Mouse (Mus musculus) midbrain, embryonic 15.5 days (tissue): ENCODE measurements at regions not wholly inside any gene's neighbourhood (a gene's known extent, or its start where the extent isn't known, plus 50 kb on each side); places are given as distances from the start of the nearest gene placed in this dataset.

Experiments used
- ATAC-seq: fragments of 200-750 bp; cut with Nextera tagmentation; replicated peaks from 2 replicates; pipeline ENCODE4 v1.8.0; 2017; ENCODE audit warnings: moderate TSS enrichment
- H3K27ac ChIP-seq: fragments of 300-500 bp; sonication (generic); 2 replicates; pipeline ENCODE4 v1.5.1; 2015; ENCODE audit warnings: mild to moderate bottlenecking, inconsistent platforms
- H3K27me3 ChIP-seq: fragments of 300-500 bp; sonication (generic); replicated peaks from 2 replicates; pipeline ENCODE4 v1.6.1; 2015; ENCODE audit warnings: inconsistent platforms
- H3K36me3 ChIP-seq: fragments of 300-500 bp; sonication (generic); replicated peaks from 2 replicates; pipeline ENCODE4 v1.6.1; 2015; ENCODE audit warnings: inconsistent platforms
- H3K4me1 ChIP-seq: fragments of 300-500 bp; sonication (generic); 2 replicates; pipeline ENCODE4 v1.6.1; 2015; ENCODE audit warnings: inconsistent platforms
- H3K4me2 ChIP-seq: fragments of 300-500 bp; sonication (generic); 2 replicates; pipeline ENCODE4 v1.6.1; 2015; ENCODE audit warnings: inconsistent platforms, mild to moderate bottlenecking, moderate library complexity
- H3K4me3 ChIP-seq: fragments of 300-500 bp; sonication (generic); 2 replicates; pipeline ENCODE4 v1.5.1; 2015; ENCODE audit warnings: mild to moderate bottlenecking, inconsistent platforms
- H3K9ac ChIP-seq: fragments of 300-500 bp; sonication (generic); 2 replicates; pipeline ENCODE4 v1.6.1; 2015; ENCODE audit warnings: mild to moderate bottlenecking, inconsistent platforms
- H3K9me3 ChIP-seq: fragments of 300-500 bp; sonication (generic); 2 replicates; pipeline ENCODE4 v1.6.1; 2016; ENCODE audit warnings: inconsistent platforms
- WGBS: fragments of 180-500 bp; shearing (Covaris S2); methylation state at CpG from one replicate; pipeline ENCODE4 v1.1.7; 2015; ENCODE audit warnings: mixed read lengths; 5-methylcytosine and 5-hydroxymethylcytosine counted together

DNA sequence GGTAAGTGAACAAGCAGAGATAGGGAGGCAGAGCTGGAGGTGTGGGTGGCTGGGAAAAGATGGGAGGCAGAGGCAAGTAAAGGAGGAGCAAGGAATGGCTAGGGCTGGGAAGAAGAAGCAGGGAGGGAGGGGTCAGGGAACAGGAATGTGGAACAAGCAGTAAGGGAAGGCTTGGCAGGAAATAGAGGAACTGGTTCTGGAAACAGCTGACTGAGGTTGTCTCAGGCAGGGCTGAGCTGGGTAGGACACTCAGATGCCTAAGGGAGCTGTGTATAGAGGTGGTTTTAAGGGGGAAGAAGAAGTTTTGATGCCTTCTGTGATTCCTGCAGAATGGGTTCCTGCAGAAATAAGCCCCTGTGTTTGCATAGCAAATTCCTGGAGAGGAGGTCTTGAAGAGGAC is 92.7 kb downstream of the Nucb2 start:
- no peak for ATAC-seq

DNA sequence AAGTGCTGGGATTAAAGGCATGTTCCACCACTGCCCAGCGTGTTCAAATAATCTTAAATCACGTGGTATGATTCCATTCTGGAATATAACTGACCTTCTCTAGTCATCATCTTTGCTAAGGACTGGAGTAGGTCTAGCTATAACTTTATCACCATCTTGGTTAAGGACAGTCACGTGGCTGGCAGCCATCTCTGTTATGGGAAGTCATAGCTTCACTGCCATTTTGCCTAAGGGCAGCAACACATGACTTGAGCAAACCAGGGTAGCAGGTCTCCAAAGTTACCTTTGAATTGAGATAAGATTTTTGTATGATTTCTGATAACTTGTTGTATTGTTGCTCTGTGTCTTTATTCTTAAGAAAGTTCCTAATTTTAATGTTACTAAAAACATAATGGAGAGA is 96.2 kb downstream of the Nucb2 start:
- Histone ChIP-seq H3K4me1 (no peaks in the 10 kb centered on the region), H3K9me3 (no peaks in the 10 kb centered on the region), H3K4me3 (no peak overlapping the region), H3K4me2 (no peak overlapping the region), H3K36me3 (no peaks in the 10 kb centered on the region), H3K27me3 (no peaks in the 10 kb centered on the region), H3K27ac (no peak overlapping the region), H3K9ac (no peak overlapping the region)
- no peak for ATAC-seq
- 87% methylated on average over 3 of the region's 3 CpGs for WGBS

More for the DNA sequence above, 92.7 kb downstream of the Nucb2 start:
- no peaks in the 10 kb centered on the region for H3K9me3 ChIP-seq
- no peak overlapping the region for H3K9ac ChIP-seq
- no peak overlapping the region for H3K4me2 ChIP-seq
- no peak overlapping the region for H3K27ac ChIP-seq
- H3K27me3 ChIP-seq = no peaks in the 10 kb centered on the region
- H3K4me3 ChIP-seq = no peak overlapping the region
- H3K4me1 ChIP-seq = no peaks in the 10 kb centered on the region
- H3K36me3 ChIP-seq = no peaks in the 10 kb centered on the region

DNA sequence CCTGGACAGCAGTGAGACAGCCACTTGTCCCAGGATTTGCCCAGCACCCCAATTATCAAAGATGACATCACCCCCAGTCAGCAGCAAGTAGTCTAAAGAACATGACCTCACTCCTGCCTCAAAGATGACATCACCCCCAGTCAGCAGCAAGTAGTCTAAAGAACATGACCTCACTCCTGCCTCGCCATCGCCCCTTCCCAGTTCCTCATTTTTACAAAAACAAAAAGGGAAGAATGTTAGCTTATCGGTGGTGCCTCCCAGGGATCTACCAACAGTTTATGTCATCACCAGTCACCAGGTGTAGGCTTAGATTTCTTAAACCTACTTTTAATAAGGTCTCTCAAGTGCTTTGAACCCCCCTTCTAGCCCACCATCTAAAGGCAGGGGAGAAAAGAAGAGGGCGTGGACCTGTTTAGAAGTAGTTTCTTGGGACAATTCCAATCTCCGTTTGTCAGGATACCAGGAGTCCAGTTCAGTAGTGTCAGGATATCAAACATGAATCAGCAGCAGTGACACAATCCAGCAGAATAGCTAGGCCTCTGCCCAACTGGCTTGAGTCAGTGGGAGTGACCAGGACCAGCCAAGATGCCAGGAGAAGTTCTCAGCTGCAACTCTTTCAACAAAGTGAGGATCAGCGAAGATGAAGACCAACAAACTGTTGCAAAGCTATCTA is 99.1 kb downstream of the Nucb2 start:
- 84% methylated on average over 6 of the region's 6 CpGs for WGBS
- no peaks in the 10 kb centered on the region for H3K9me3 ChIP-seq
- peaks cover 8% of the 10 kb centered on the region for H3K4me1 ChIP-seq
- no peak overlapping the region for H3K4me3 ChIP-seq
- no peak overlapping the region for H3K9ac ChIP-seq
- no peaks in the 10 kb centered on the region for H3K27me3 ChIP-seq
- H3K27ac ChIP-seq = no peak overlapping the region
- ATAC-seq = no peak
- H3K36me3 ChIP-seq = no peaks in the 10 kb centered on the region
- no peak overlapping the region for H3K4me2 ChIP-seq

DNA sequence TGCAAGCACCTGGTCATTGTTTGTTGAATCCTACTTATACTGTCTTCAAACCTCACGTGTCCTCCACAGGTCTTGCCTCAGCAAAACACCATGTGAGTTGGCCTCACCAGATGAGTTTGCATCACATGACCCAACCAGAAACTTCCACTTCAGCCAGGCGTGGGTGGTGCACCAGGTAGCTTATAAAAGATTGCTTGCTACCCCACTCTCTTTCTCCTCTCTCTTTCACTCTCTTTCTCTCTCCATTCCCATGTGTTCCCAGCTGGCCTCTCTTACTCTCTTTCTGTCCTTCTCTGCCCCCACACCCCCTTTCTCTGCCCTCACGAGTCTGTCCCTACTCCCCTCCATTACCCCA is 99.6 kb downstream of the Nucb2 start:
- no peaks in the 10 kb centered on the region for H3K36me3 ChIP-seq
- 82% methylated on average over 3 of the region's 3 CpGs for WGBS
- H3K4me3 ChIP-seq = no peak overlapping the region
- no peak for ATAC-seq
- H3K27ac ChIP-seq = no peak overlapping the region
- H3K4me2 ChIP-seq = no peak overlapping the region
- no peaks in the 10 kb centered on the region for H3K27me3 ChIP-seq
- H3K4me1 ChIP-seq = peaks cover 8% of the 10 kb centered on the region
- no peaks in the 10 kb centered on the region for H3K9me3 ChIP-seq
- H3K9ac ChIP-seq = no peak overlapping the region

DNA sequence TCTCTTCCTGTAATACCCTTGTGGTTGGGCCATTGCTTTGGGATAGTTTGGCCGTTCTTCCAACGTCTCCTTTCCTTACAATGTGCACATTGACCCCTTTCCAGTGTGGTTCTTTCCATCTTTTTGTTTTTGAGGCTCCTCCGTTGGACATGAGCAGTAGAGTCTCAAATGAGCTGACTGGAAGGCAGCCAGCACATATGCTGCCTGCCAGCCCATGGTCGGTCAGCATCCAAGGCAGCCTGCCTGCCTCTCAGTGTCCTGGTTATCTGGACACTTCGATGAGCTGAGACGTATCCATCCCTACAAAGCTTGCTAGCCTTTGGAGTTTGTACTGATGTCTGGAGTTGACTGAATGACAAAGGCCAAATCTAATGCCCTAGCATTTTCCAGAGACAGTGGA is 102.1 kb downstream of the Nucb2 start:
- no peak overlapping the region for H3K4me2 ChIP-seq
- 80% methylated on average over 6 of the region's 6 CpGs for WGBS
- H3K27ac ChIP-seq = no peak overlapping the region
- H3K4me1 ChIP-seq = peaks cover 8% of the 10 kb centered on the region
- no peak for ATAC-seq
- H3K9me3 ChIP-seq = no peaks in the 10 kb centered on the region
- H3K9ac ChIP-seq = no peak overlapping the region
- no peak overlapping the region for H3K4me3 ChIP-seq
- H3K36me3 ChIP-seq = no peaks in the 10 kb centered on the region
- H3K27me3 ChIP-seq = no peaks in the 10 kb centered on the region

DNA sequence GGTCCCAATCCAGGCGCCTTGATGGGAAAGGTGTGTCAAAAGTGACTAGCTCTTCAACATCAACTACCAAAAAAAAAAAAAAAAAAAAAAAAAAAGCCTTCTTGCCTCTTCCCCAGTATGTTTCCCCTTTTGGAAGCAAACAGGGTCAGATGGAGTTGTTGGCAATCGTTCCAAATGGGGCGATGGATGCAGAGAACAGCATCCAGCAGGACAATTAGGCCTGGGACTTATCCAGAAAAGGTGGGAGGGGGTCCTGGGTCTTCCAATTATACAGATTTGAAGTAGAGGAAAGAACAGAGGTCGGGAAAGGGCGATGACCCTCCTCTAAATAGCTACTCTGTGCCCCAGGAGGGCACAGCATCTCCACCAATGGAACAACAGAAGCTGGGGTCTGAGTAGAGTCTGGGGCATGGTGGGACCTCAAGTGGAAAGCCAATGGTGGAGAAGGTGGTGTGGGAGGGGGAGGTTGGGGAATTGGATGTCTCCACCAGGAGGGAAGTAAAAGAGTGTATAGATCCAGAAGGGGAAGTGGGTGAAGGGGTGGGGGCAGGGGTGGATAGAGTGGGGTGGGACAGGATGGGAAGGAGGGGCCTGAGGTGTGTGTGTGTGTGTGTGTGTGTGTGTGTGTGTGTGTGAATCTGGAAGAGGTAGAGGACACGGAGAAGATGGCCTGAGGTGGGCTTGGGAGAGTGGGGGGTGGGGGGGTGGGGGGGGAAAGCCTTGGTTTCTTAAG is 102.7 kb downstream of the Nucb2 start:
- Histone ChIP-seq H3K36me3 (no peaks in the 10 kb centered on the region), H3K27ac (no peak overlapping the region), H3K4me3 (no peak overlapping the region), H3K4me1 (peaks cover 8% of the 10 kb centered on the region), H3K27me3 (no peaks in the 10 kb centered on the region), H3K9me3 (no peaks in the 10 kb centered on the region), H3K4me2 (no peak overlapping the region), H3K9ac (no peak overlapping the region)
- ATAC-seq = no peak
- 64% methylated on average over 6 of the region's 6 CpGs for WGBS

DNA sequence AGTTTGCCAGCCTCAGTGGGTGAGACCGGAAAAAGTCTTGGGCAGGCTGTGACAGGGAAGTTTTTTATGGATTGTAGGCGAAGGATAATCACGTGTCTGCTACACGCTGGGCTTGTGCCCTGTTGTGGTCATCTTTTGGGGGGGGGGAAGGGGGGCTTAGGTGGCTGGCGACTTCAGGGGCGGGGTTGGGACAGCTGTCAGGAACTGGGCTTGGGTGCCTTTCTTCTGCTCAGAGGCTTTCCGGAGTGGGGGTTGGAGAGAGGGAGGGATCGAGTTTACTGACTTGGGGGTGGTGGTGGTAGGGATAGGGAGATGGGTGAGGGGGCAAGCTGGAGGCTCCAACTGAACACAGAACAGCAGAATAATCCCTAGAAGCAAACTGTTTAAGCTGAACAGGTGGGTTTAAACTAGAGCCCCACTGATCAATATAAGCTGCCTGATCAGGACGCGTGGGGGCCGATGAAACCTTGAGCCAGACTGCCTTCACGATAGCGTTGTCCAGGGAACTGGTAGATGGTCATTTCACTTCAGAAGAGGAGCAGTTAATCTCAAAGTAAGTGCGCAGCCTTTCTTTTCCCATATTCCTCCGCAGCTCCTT is 103.6 kb downstream of the Nucb2 start:
- no peak; the same call in 1 of the 2 replicates for ATAC-seq
- WGBS = 6% methylated on average over 15 of the region's 15 CpGs
- H3K4me3 ChIP-seq = peak overlapping the region; percentile 31
- no peak overlapping the region; the same call in 1 of the 2 replicates for H3K9ac ChIP-seq
- no peaks in the 10 kb centered on the region for H3K36me3 ChIP-seq
- no peaks in the 10 kb centered on the region for H3K9me3 ChIP-seq
- H3K4me2 ChIP-seq = peak overlapping the region; percentile 64
- H3K27me3 ChIP-seq = no peaks in the 10 kb centered on the region
- peaks cover 8% of the 10 kb centered on the region for H3K4me1 ChIP-seq
- no peak overlapping the region for H3K27ac ChIP-seq

DNA sequence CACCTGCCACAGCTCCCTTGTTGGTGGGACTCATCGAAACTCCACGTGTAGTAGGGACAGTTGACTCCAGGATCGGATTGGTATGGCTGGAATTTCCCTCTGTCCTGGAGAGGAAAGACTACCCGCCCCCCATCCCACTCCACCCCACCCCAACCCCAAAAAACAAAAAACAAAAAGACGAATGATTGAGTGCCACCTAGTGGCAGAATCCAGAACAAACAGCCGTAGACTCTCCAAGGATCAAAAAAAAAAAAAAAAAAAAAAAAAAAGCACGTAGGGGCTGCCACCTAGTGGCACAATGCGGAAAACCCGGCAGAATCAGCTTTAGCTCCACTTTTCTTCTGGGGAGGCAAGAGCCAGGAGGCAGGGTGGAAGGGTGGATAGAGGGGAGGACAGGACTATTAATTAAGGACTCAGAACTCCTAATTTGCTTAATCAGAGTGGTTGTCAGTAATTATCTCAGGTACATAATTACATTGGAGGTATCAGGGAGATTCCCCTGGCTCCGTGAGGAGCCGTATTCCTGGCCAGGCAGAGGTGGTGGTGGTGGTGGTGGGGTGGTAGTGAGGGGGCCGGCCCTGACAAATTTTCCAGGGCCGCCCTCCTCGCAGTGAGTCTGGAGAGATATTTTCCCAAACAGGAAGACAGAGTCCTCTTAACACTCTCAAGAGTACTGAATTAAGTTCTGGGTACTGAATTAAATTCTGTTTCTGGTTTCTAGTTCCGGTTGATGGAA is 104.3 kb downstream of the Nucb2 start:
- no peaks in the 10 kb centered on the region for H3K36me3 ChIP-seq

DNA sequence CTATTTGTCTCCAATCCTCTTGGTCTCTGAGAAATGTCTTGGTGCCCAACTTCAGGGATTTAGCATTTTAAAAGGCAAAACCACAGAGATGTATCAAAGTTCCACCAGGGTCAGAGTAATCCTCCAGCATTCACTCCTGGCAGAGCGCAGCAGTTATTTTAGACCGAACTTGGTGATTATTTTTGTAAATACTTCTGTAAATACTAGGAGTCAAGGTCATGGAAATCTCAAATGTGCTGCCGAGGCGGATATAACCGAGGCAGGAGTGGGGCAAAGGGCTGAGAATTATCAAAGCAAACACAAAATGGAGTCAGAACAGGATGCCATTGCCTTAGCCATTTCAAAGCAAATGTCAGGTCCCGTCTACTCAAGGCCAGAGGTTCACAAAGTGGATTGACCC is 105.2 kb downstream of the Nucb2 start:
- Histone ChIP-seq H3K27ac (no peak overlapping the region), H3K4me3 (no peak overlapping the region), H3K4me1 (peaks cover 8% of the 10 kb centered on the region), H3K27me3 (no peaks in the 10 kb centered on the region), H3K4me2 (no peak overlapping the region), H3K36me3 (no peaks in the 10 kb centered on the region), H3K9me3 (no peaks in the 10 kb centered on the region), H3K9ac (no peak overlapping the region)
- ATAC-seq = no peak
- WGBS = 78% methylated on average over 6 of the region's 6 CpGs

More for the DNA sequence above, 104.3 kb downstream of the Nucb2 start:
- WGBS = 30% methylated on average over 14 of the region's 15 CpGs
- H3K4me3 ChIP-seq = peak overlapping the region; percentile 31
- no peak overlapping the region for H3K9ac ChIP-seq
- H3K27me3 ChIP-seq = no peaks in the 10 kb centered on the region
- H3K4me2 ChIP-seq = peak overlapping the region; percentile 64
- ATAC-seq = peak; percentile 62
- peaks cover 8% of the 10 kb centered on the region for H3K4me1 ChIP-seq
- H3K9me3 ChIP-seq = no peaks in the 10 kb centered on the region
- H3K27ac ChIP-seq = no peak overlapping the region

DNA sequence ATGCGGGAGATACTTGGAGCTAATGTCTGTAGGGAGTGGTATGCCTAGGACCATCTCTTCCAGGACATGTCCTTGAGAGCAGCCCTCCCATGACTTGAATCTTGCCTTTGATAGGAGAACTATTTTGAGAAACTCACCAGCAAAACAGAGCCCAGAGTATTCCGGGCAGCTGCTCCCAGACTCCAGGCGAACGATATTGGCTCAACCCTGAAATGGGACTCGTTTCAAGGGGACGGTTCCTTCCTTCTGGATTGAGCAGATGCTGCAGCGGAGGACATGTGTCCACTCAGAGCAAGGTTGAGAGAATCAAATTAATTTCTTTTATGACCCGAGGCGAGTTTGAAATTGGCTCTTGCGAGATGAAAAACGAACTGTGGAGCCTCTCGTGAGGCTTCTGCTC is 105.7 kb downstream of the Nucb2 start:
- 82% methylated on average over 12 of the region's 12 CpGs for WGBS
- Histone ChIP-seq H3K27ac (no peak overlapping the region), H3K36me3 (no peaks in the 10 kb centered on the region), H3K4me1 (peaks cover 8% of the 10 kb centered on the region), H3K9me3 (no peaks in the 10 kb centered on the region), H3K4me3 (no peak overlapping the region), H3K4me2 (no peak overlapping the region), H3K27me3 (no peaks in the 10 kb centered on the region), H3K9ac (no peak overlapping the region)
- no peak for ATAC-seq

DNA sequence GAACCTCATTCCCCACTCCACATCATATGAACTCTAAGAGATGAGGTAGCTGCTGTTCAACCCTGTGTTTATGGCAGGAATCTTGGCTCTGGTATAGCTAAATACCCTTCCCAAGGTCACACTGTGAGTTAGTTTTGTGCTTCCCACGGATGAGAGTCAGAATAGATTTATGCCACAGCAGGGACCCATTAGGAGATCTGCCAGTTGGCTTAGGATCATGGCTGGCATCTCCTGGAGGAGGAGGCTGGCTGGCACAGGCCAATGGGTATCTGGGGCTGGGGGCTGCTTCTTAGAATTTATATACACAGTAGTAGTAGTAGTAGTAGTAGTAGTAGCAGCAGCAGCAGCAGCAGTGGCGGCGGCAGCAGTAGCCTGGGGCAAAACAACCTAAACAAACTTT is 111.8 kb downstream of the Nucb2 start:
- H3K36me3 ChIP-seq = no peaks in the 10 kb centered on the region

DNA sequence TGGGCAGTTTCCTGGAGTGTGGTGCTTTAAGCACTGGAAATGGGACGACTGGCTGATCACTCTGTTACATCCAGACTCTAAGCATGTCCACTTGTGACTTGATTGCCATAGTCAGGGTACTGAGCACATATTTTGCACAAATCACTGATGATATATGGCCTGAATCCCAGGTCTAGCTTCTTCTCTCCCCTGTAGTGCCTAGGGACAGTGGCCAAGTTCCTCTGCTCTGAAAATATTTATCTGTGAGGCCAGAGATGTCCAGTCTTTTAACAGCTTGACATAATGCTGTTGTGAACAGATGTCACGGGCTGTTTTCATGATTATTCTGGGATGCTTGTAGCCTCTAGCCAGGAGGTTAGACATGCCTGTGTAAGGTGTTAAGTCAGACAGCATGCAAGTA is 115.5 kb downstream of the Nucb2 start:
- Histone ChIP-seq H3K9me3 (no peaks in the 10 kb centered on the region), H3K36me3 (no peaks in the 10 kb centered on the region), H3K4me1 (no peaks in the 10 kb centered on the region), H3K4me2 (no peak overlapping the region), H3K27me3 (no peaks in the 10 kb centered on the region), H3K4me3 (no peak overlapping the region), H3K9ac (no peak overlapping the region), H3K27ac (no peak overlapping the region)
- no peak for ATAC-seq
- WGBS = 72% methylated on average over 2 of the region's 2 CpGs

More for the DNA sequence above, 111.8 kb downstream of the Nucb2 start:
- no peaks in the 10 kb centered on the region for H3K27me3 ChIP-seq
- H3K4me2 ChIP-seq = no peak overlapping the region
- no peak for ATAC-seq
- H3K27ac ChIP-seq = no peak overlapping the region
- WGBS = 67% methylated on average over 3 of the region's 3 CpGs
- no peak overlapping the region for H3K9ac ChIP-seq
- no peaks in the 10 kb centered on the region for H3K9me3 ChIP-seq
- no peak overlapping the region for H3K4me3 ChIP-seq
- H3K4me1 ChIP-seq = no peaks in the 10 kb centered on the region
